Mouse (Mus musculus): ENCODE results near the gene Fam209. TPM values are rescaled to one million over a fixed set of nuclear protein-coding genes. Genes with fewer than 3 reads are reported as not detected.

Gene Fam209
- total RNA-seq (2017): 4.4 to 13.8 TPM (median 7.3 TPM) in 3 replicates

GRCm38 (mm10) chr2:172472318-172472717, at the start of gene Fam209:
TSS of gene Fam209 (plus strand) at chr2:172472520.
- no peak for ATAC-seq (replicated peaks; ENCODE audit: insufficient number of reproducible peaks, low FRiP score, low TSS enrichment, poor library complexity, severe bottlenecking)

GRCm38 (mm10) chr2:172430609-172431008, 41.7 kb upstream of the Fam209 start:
- no peak for ATAC-seq (replicated peaks; ENCODE audit: insufficient number of reproducible peaks, low FRiP score, low TSS enrichment, poor library complexity, severe bottlenecking)

GRCm38 (mm10) chr2:172433746-172434145, 38.6 kb upstream of the Fam209 start:
- ATAC-seq (replicated peaks; ENCODE audit: insufficient number of reproducible peaks, low FRiP score, low TSS enrichment, poor library complexity, severe bottlenecking): peak; percentile 60; the same call in 1 of the 2 replicates

GRCm38 (mm10) chr2:172437371-172437952, 34.9 kb upstream of the Fam209 start:
- peak; percentile 32; the same call in 1 of the 2 replicates for ATAC-seq (replicated peaks; ENCODE audit: insufficient number of reproducible peaks, low FRiP score, low TSS enrichment, poor library complexity, severe bottlenecking)

- peak; percentile 89 for ATAC-seq (replicated peaks; ENCODE audit: insufficient number of reproducible peaks, low FRiP score, low TSS enrichment, poor library complexity, severe bottlenecking)
Observed at GRCm38 (mm10) chr2:172439843-172440639, 32.3 kb upstream of the Fam209 start, which contains the start of gene Rtf2. TSS of gene Rtf2 (plus strand) at chr2:172440556.

- ATAC-seq (replicated peaks; ENCODE audit: insufficient number of reproducible peaks, low FRiP score, low TSS enrichment, poor library complexity, severe bottlenecking): 0 out of 2 replicates have a peak, but pooled peaks have one; percentile 2
Observed at GRCm38 (mm10) chr2:172440640-172441005, 31.7 kb upstream of the Fam209 start.

- ATAC-seq (replicated peaks; ENCODE audit: insufficient number of reproducible peaks, low FRiP score, low TSS enrichment, poor library complexity, severe bottlenecking): 0 out of 2 replicates have a peak, but pooled peaks have one; percentile 29
Observed at GRCm38 (mm10) chr2:172441176-172441575, 31.1 kb upstream of the Fam209 start.

GRCm38 (mm10) chr2:172445617-172446016, 26.7 kb upstream of the Fam209 start:
- no peak for ATAC-seq (replicated peaks; ENCODE audit: insufficient number of reproducible peaks, low FRiP score, low TSS enrichment, poor library complexity, severe bottlenecking)

- no peak for ATAC-seq (replicated peaks; ENCODE audit: insufficient number of reproducible peaks, low FRiP score, low TSS enrichment, poor library complexity, severe bottlenecking)
Observed at GRCm38 (mm10) chr2:172447317-172447716, 25.0 kb upstream of the Fam209 start.

- ATAC-seq (replicated peaks; ENCODE audit: insufficient number of reproducible peaks, low FRiP score, low TSS enrichment, poor library complexity, severe bottlenecking): no peak
Observed at GRCm38 (mm10) chr2:172448329-172448728, 24.0 kb upstream of the Fam209 start.

GRCm38 (mm10) chr2:172450640-172451039, 21.7 kb upstream of the Fam209 start:
- no peak for ATAC-seq (replicated peaks; ENCODE audit: insufficient number of reproducible peaks, low FRiP score, low TSS enrichment, poor library complexity, severe bottlenecking)

- no peak for ATAC-seq (replicated peaks; ENCODE audit: insufficient number of reproducible peaks, low FRiP score, low TSS enrichment, poor library complexity, severe bottlenecking)
Observed at GRCm38 (mm10) chr2:172452031-172452430, 20.3 kb upstream of the Fam209 start.

- ATAC-seq (replicated peaks; ENCODE audit: insufficient number of reproducible peaks, low FRiP score, low TSS enrichment, poor library complexity, severe bottlenecking): no peak
Observed at GRCm38 (mm10) chr2:172452458-172452857, 19.9 kb upstream of the Fam209 start.

- ATAC-seq (replicated peaks; ENCODE audit: insufficient number of reproducible peaks, low FRiP score, low TSS enrichment, poor library complexity, severe bottlenecking): no peak
Observed at GRCm38 (mm10) chr2:172458496-172458895, 13.8 kb upstream of the Fam209 start, which contains the start of gene Gcnt7. TSS of gene Gcnt7 (minus strand) at chr2:172458596.

- ATAC-seq (replicated peaks; ENCODE audit: insufficient number of reproducible peaks, low FRiP score, low TSS enrichment, poor library complexity, severe bottlenecking): no peak
Observed at GRCm38 (mm10) chr2:172460647-172461046, 11.7 kb upstream of the Fam209 start.

GRCm38 (mm10) chr2:172462813-172463212, 9.5 kb upstream of the Fam209 start:
- no peak for ATAC-seq (replicated peaks; ENCODE audit: insufficient number of reproducible peaks, low FRiP score, low TSS enrichment, poor library complexity, severe bottlenecking)

- ATAC-seq (replicated peaks; ENCODE audit: insufficient number of reproducible peaks, low FRiP score, low TSS enrichment, poor library complexity, severe bottlenecking): no peak
Observed at GRCm38 (mm10) chr2:172466427-172467132, 5.7 kb upstream of the Fam209 start.

GRCm38 (mm10) chr2:172467206-172467605, 5.1 kb upstream of the Fam209 start:
- ATAC-seq (replicated peaks; ENCODE audit: insufficient number of reproducible peaks, low FRiP score, low TSS enrichment, poor library complexity, severe bottlenecking): no peak

- ATAC-seq (replicated peaks; ENCODE audit: insufficient number of reproducible peaks, low FRiP score, low TSS enrichment, poor library complexity, severe bottlenecking): no peak
Observed at GRCm38 (mm10) chr2:172468346-172468819, 3.9 kb upstream of the Fam209 start.
